Mouse (Mus musculus) forebrain, embryonic 10.5 days (tissue): ENCODE measurements around the gene Hist1h2ak. TPM values are rescaled to one million over a fixed set of nuclear protein-coding genes. Genes with fewer than 3 reads are reported as not detected.
"Not testable (repeated sequence)": the region's sequence is repeated elsewhere in the genome, so short reads cannot be mapped to it uniquely, and the experiment has no call there.

ENCODE experiments used
- DNase-seq: peaks from one replicate; pipeline ENCODE4 v3.0.0-alpha.2; 2017; ENCODE audit warnings: low spot score; ENCODE audit errors: extremely low spot score
- H3K27ac ChIP-seq: fragments of 300-500 bp; sonication (generic); 2 replicates; pipeline ENCODE4 v1.5.1; 2016; ENCODE audit warnings: mild to moderate bottlenecking
- H3K27me3 ChIP-seq: fragments of 300-500 bp; sonication (generic); 2 replicates; pipeline ENCODE4 v1.6.1; 2016; ENCODE audit warnings: mild to moderate bottlenecking; ENCODE audit not compliant: poor library complexity, severe bottlenecking
- H3K36me3 ChIP-seq: fragments of 300-500 bp; sonication (generic); replicated peaks from 2 replicates; pipeline ENCODE4 v1.6.1; 2016; ENCODE audit warnings: mild to moderate bottlenecking, moderate library complexity
- H3K4me1 ChIP-seq: fragments of 300-500 bp; sonication (generic); 2 replicates; pipeline ENCODE4 v1.6.1; 2016
- H3K4me3 ChIP-seq: fragments of 300-500 bp; sonication (generic); 2 replicates; pipeline ENCODE4 v1.5.1; 2016; ENCODE audit warnings: mild to moderate bottlenecking, moderate library complexity
- H3K9me3 ChIP-seq: fragments of 300-500 bp; sonication (generic); 2 replicates; pipeline ENCODE4 v1.6.1; 2016; ENCODE audit warnings: mild to moderate bottlenecking, moderate library complexity
- WGBS: fragments of 180-500 bp; shearing (Covaris S2); methylation state at CpG from one replicate; pipeline ENCODE4 v1.1.7; 2016; 5-methylcytosine and 5-hydroxymethylcytosine counted together
- polyA plus RNA-seq: library from polyadenylated mRNA; unstranded; fragments of >200 nt; fragmentation: Nextera tagmentation; extraction: Ambion mirVana; gene quantifications from 2 replicates; pipeline ENCODE4 v1.2.1, GENCODE M21; 2016

Hist1h2ak gene
- polyA plus RNA-seq, 1 experiment from 2014 or later = 18.1 TPM

GRCm38 (mm10) chr13:21751417-21751816 lies 2.2 kb downstream of the Hist1h2ak start:
- Histone ChIP-seq H3K4me1 (peaks cover 60% of the 10 kb centered on the region), H3K9me3 (no peaks in the 10 kb centered on the region), H3K36me3 (peaks cover 5% of the 10 kb centered on the region; the same call in 1 of the 2 replicates), H3K4me3 (peak overlapping the region; percentile 64; the same call in 1 of the 2 replicates), H3K27ac (peak overlapping the region; percentile 95), H3K27me3 (no peaks in the 10 kb centered on the region)
- DNase-seq = no peak

GRCm38 (mm10) chr13:21750159-21751017 lies 3.2 kb downstream of the Hist1h2ak start, which contains the start of gene Hist1h4k:
Gene Hist1h4k, minus strand, starts transcription at chr13:21750505.
- under 1% methylated on average over 52 of the region's 56 CpGs for WGBS
- peak; percentile 94 for DNase-seq
- peaks cover 56% of the 10 kb centered on the region for H3K4me1 ChIP-seq
- H3K36me3 ChIP-seq, H3K27me3 ChIP-seq, H3K9me3 ChIP-seq: not testable (repeated sequence)
- peak within 1 kb of the TSS; percentile 95 for H3K27ac ChIP-seq
- peak within 1 kb of the TSS; percentile 64 for H3K4me3 ChIP-seq

- Histone ChIP-seq H3K27ac (peak overlapping the region; percentile 95), H3K36me3 (peaks cover 5% of the 10 kb centered on the region; the same call in 1 of the 2 replicates), H3K9me3 (no peaks in the 10 kb centered on the region), H3K4me3 (peak overlapping the region; percentile 64), H3K4me1 (peaks cover 49% of the 10 kb centered on the region), H3K27me3 (no peaks in the 10 kb centered on the region)
- DNase-seq = peak; percentile 65
- WGBS = 5% methylated on average over 5 of the region's 5 CpGs
Measured at GRCm38 (mm10) chr13:21749387-21750158, 4.1 kb downstream of the Hist1h2ak start.

- Histone ChIP-seq H3K4me3 (no peak overlapping the region), H3K36me3 (peaks cover 8% of the 10 kb centered on the region; the same call in 1 of the 2 replicates), H3K4me1 (peaks cover 21% of the 10 kb centered on the region), H3K27me3 (no peaks in the 10 kb centered on the region), H3K9me3 (no peaks in the 10 kb centered on the region), H3K27ac (no peak overlapping the region)
- no peak for DNase-seq
- 89% methylated on average over 1 of the region's 1 CpGs for WGBS
Measured at GRCm38 (mm10) chr13:21745006-21745405, 8.6 kb downstream of the Hist1h2ak start.

- H3K4me3 ChIP-seq = peak within 1 kb of the TSS; percentile 57
- not testable (repeated sequence) for H3K36me3 ChIP-seq, H3K27me3 ChIP-seq, H3K9me3 ChIP-seq
- under 1% methylated on average over 49 of the region's 56 CpGs for WGBS
- peaks cover 35% of the 10 kb centered on the region for H3K4me1 ChIP-seq
- DNase-seq = peak; percentile 94
- H3K27ac ChIP-seq = peak within 1 kb of the TSS; percentile 99
Measured at GRCm38 (mm10) chr13:21734906-21735767, 18.5 kb downstream of the Hist1h2ak start, which contains the start of gene Hist1h4j. Gene Hist1h4j, plus strand, starts transcription at chr13:21735064.

- under 1% methylated on average over 21 of the region's 21 CpGs for WGBS
- H3K4me3 ChIP-seq = peak overlapping the region; percentile 57
- peak; percentile 85 for DNase-seq
- H3K36me3 ChIP-seq = no peaks in the 10 kb centered on the region
- no peaks in the 10 kb centered on the region for H3K27me3 ChIP-seq
- H3K27ac ChIP-seq = peak overlapping the region; percentile 99
- H3K9me3 ChIP-seq = no peaks in the 10 kb centered on the region
- peaks cover 35% of the 10 kb centered on the region for H3K4me1 ChIP-seq
Measured at GRCm38 (mm10) chr13:21734010-21734905, 19.4 kb downstream of the Hist1h2ak start.

- 60% methylated on average over 5 of the region's 5 CpGs for WGBS
- no peaks in the 10 kb centered on the region for H3K36me3 ChIP-seq
- H3K27ac ChIP-seq = peak overlapping the region; percentile 99
Measured at GRCm38 (mm10) chr13:21733466-21733865, 20.2 kb downstream of the Hist1h2ak start.

GRCm38 (mm10) chr13:21729544-21729943 lies 24.1 kb downstream of the Hist1h2ak start:
- Histone ChIP-seq H3K9me3 (no peaks in the 10 kb centered on the region), H3K4me1 (peaks cover 37% of the 10 kb centered on the region), H3K27me3 (no peaks in the 10 kb centered on the region), H3K4me3 (no peak overlapping the region), H3K36me3 (no peaks in the 10 kb centered on the region), H3K27ac (peak overlapping the region; percentile 27; the same call in 1 of the 2 replicates)
- DNase-seq = no peak
- 48% methylated on average over 1 of the region's 1 CpGs for WGBS

More at GRCm38 (mm10) chr13:21733466-21733865, 20.2 kb downstream of the Hist1h2ak start:
- Histone ChIP-seq H3K4me3 (peak overlapping the region; percentile 57), H3K27me3 (no peaks in the 10 kb centered on the region), H3K9me3 (no peaks in the 10 kb centered on the region), H3K4me1 (peaks cover 35% of the 10 kb centered on the region)
- DNase-seq = peak; percentile 41

GRCm38 (mm10) chr13:21727948-21728572 lies 25.6 kb downstream of the Hist1h2ak start:
- Histone ChIP-seq H3K36me3 (no peaks in the 10 kb centered on the region), H3K27ac (peak overlapping the region; percentile 80), H3K4me1 (peaks cover 23% of the 10 kb centered on the region), H3K4me3 (peak overlapping the region; percentile 8; the same call in 1 of the 2 replicates), H3K27me3 (no peaks in the 10 kb centered on the region), H3K9me3 (no peaks in the 10 kb centered on the region)
- WGBS = 26% methylated on average over 11 of the region's 11 CpGs
- no peak for DNase-seq

- peaks cover 53% of the 10 kb centered on the region for H3K4me1 ChIP-seq
- peak; percentile 37 for DNase-seq
- WGBS = 25% methylated on average over 5 of the region's 5 CpGs
- H3K9me3 ChIP-seq = no peaks in the 10 kb centered on the region
- H3K36me3 ChIP-seq = no peaks in the 10 kb centered on the region
- H3K27me3 ChIP-seq = no peaks in the 10 kb centered on the region
- H3K27ac ChIP-seq = peak overlapping the region; percentile 96
- H3K4me3 ChIP-seq = peak overlapping the region; percentile 53
Measured at GRCm38 (mm10) chr13:21722993-21723836, 30.4 kb downstream of the Hist1h2ak start.
